Comparison of ENCODE assay signal across 8 mouse cellular contexts in genomic region chr7:66434453-66434935, GRCm38 (mm10). TPM values are rescaled to one million over a fixed set of nuclear protein-coding genes. Genes with fewer than 3 reads are reported as not detected.
A peak's percentile ranks its signal among the peaks of the same experiment; 100 is the strongest.
DNase-seq lines count a peak whose midpoint lies in the region; ATAC-seq lines count a peak whose summit lies in the region.

No protein-coding gene starts in this region.

- H3K27ac ChIP-seq in lung, embryonic 15.5 days, result no peak overlapping the region

- WGBS in lung, embryonic 15.5 days, result 26% methylated on average over 10 of the region's 10 CpGs

- no peak overlapping the region for H3K9ac ChIP-seq in lung, embryonic 15.5 days

- H3K36me3 ChIP-seq in lung, embryonic 15.5 days, result no peaks in the 10 kb centered on the region

- peak; percentile 55; the same call in 1 of the 2 replicates for ATAC-seq in lung, embryonic 15.5 days (ENCODE audit: borderline replicate concordance, extremely low read depth, low FRiP score, low TSS enrichment)
- ATAC-seq in activated CD4-positive, CD25-positive, alpha-beta regulatory T cell, adult 4 months, result no peak

- intact Hi-C loops in gastrocnemius, postnatal 14 days (cut with DNase I; ENCODE audit: low total_unique reads), result loop anchor here (2.0 kb wide), 1 partner anchor 228 kb away; no protein-coding TSS in a partner anchor

- H3K27me3 ChIP-seq in lung, embryonic 15.5 days, result peaks cover 6% of the 10 kb centered on the region

- no peak overlapping the region for H3K4me3 ChIP-seq in lung, embryonic 15.5 days

- H3K4me1 ChIP-seq in lung, embryonic 15.5 days, result 0 out of 2 replicates have a peak, but pooled peaks cover 6% of the 10 kb centered on the region

- H3K9me3 ChIP-seq in lung, embryonic 15.5 days, result no peaks in the 10 kb centered on the region

- peak; percentile 2 to 38 for DNase-seq in CD8-positive naive resting alpha-beta T cell, adult 2 months (ENCODE audit: low read depth in 2 of 2, low spot score in 2 of 2)
- peak; percentile 55 for DNase-seq in R1 (ENCODE audit: low read depth, low spot score)
- peak; percentile 60 to 72 for DNase-seq in cerebellum, postnatal 36 days
- peak; percentile 55 for DNase-seq in gastrocnemius, postnatal 14 days
- peak; percentile 51 to 83 for DNase-seq in kidney, postnatal 36 days
- peak; percentile 85 for DNase-seq in retina, postnatal 1 day

- no peak overlapping the region for H3K4me2 ChIP-seq in lung, embryonic 15.5 days

RNA-seq across cellular contexts. Expression of gene Aldh1a3, which starts 7.2 kb away (rescaled TPM):
- total RNA-seq in gastrocnemius, postnatal 14 days (2021), result 1 to 10 TPM; 2.1 to 6.0 TPM
- 1.3 TPM in 2 replicates for polyA plus RNA-seq in lung, embryonic 15.5 days (2015; fragmentation: Nextera tagmentation; extraction: Ambion mirVana)
- polyA plus RNA-seq in activated CD4-positive, CD25-positive, alpha-beta regulatory T cell, adult 4 months (2017; shearing (Covaris generic)), result under 1 TPM in 1 of 2 experiments, not detected in 1; 0.60 TPM

RNA-seq across cellular contexts. Expression of gene Lrrk1, which starts 46.3 kb away (rescaled TPM):
- 1 to 10 TPM; 4.8 to 6.9 TPM for total RNA-seq in gastrocnemius, postnatal 14 days (2021)
- polyA plus RNA-seq in lung, embryonic 15.5 days (2015; fragmentation: Nextera tagmentation; extraction: Ambion mirVana), result 23.2 and 26.0 TPM in 2 replicates
- 1 to 10 TPM; 1.2 to 2.6 TPM for polyA plus RNA-seq in activated CD4-positive, CD25-positive, alpha-beta regulatory T cell, adult 4 months (2017; shearing (Covaris generic))

Comparison
In these comparisons a context has a peak if more than half of its experiments do, and no peak if none do; other contexts are left out.
1. DNase-seq: peak in every context shown above with its lines; median percentile 85 in retina, postnatal 1 day; 67 in kidney, postnatal 36 days; 66 in cerebellum, postnatal 36 days; 55 in R1; 55 in gastrocnemius, postnatal 14 days; 20 in CD8-positive naive resting alpha-beta T cell, adult 2 months.